Mouse (Mus musculus): Measurements from ENCODE around the gene 3110001I22Rik. TPM values are rescaled to one million over a fixed set of nuclear protein-coding genes. Genes with fewer than 3 reads are reported as not detected.
A peak's percentile ranks its signal among the peaks of the same experiment; 100 is the strongest.
"Not testable (repeated sequence)": the region's sequence is repeated elsewhere in the genome, so short reads cannot be mapped to it uniquely, and the experiment has no call there.

Gene 3110001I22Rik
- 3.4 and 4.1 TPM in 2 replicates for polyA plus RNA-seq (2015; fragmentation: Nextera tagmentation; extraction: Ambion mirVana)

- Histone ChIP-seq H3K9me3 (ENCODE audit: control insufficient read depth, low read length) (no peaks in the 10 kb centered on the region), H3K4me2 (ENCODE audit: low read depth, low read length) (peak within 1 kb of the TSS; percentile 71), H3K9ac (ENCODE audit: low read depth, low read length) (peak within 1 kb of the TSS; percentile 82), H3K4me3 (ENCODE audit: low read length) (peak within 1 kb of the TSS; percentile 73), H3K27ac (ENCODE audit: low read length) (peak within 1 kb of the TSS; percentile 87), H3K4me1 (ENCODE audit: control insufficient read depth, insufficient read depth, low read length) (peaks cover 7% of the 10 kb centered on the region; the same call in 1 of the 2 replicates), H3K27me3 (replicated peaks; ENCODE audit: control insufficient read depth, insufficient read depth, low read length) (no peaks in the 10 kb centered on the region), H3K36me3 (ENCODE audit: control insufficient read depth, insufficient read depth, low read length) (no peaks in the 10 kb centered on the region)
- peak; percentile 88 for ATAC-seq
- WGBS = under 1% methylated on average over 54 of the region's 54 CpGs
Measured at GRCm38 (mm10) chr16:13671685-13672385, at the start of gene 3110001I22Rik, which contains the start of gene Bfar. TSS of gene 3110001I22Rik (plus strand) at chr16:13671929. TSS of gene Bfar (plus strand) at chr16:13671858.

- no peak overlapping the region for H3K4me3 ChIP-seq (ENCODE audit: low read length)
- H3K27ac ChIP-seq (ENCODE audit: low read length) = no peak overlapping the region
- peaks cover 18% of the 10 kb centered on the region for H3K36me3 ChIP-seq (ENCODE audit: control insufficient read depth, insufficient read depth, low read length)
- no peak overlapping the region for H3K4me2 ChIP-seq (ENCODE audit: low read depth, low read length)
- no peaks in the 10 kb centered on the region for H3K9me3 ChIP-seq (ENCODE audit: control insufficient read depth, low read length)
- no peaks in the 10 kb centered on the region for H3K27me3 ChIP-seq (replicated peaks; ENCODE audit: control insufficient read depth, insufficient read depth, low read length)
- no peak for ATAC-seq
- H3K9ac ChIP-seq (ENCODE audit: low read depth, low read length) = no peak overlapping the region
- 55% methylated on average over 5 of the region's 5 CpGs for WGBS
- no peaks in the 10 kb centered on the region for H3K4me1 ChIP-seq (ENCODE audit: control insufficient read depth, insufficient read depth, low read length)
Measured at GRCm38 (mm10) chr16:13628345-13628744, 43.4 kb upstream of the 3110001I22Rik start.

- H3K4me3 ChIP-seq (ENCODE audit: low read length); H3K36me3 ChIP-seq (ENCODE audit: control insufficient read depth, insufficient read depth, low read length); H3K9ac ChIP-seq (ENCODE audit: low read depth, low read length); H3K4me1 ChIP-seq (ENCODE audit: control insufficient read depth, insufficient read depth, low read length); ATAC-seq; H3K9me3 ChIP-seq (ENCODE audit: control insufficient read depth, low read length); H3K27me3 ChIP-seq (replicated peaks; ENCODE audit: control insufficient read depth, insufficient read depth, low read length); H3K4me2 ChIP-seq (ENCODE audit: low read depth, low read length); H3K27ac ChIP-seq (ENCODE audit: low read length): not testable (repeated sequence)
- 53% methylated on average over 2 of the region's 2 CpGs for WGBS
Measured at GRCm38 (mm10) chr16:13638198-13638597, 33.5 kb upstream of the 3110001I22Rik start.

- Histone ChIP-seq H3K27me3 (replicated peaks; ENCODE audit: control insufficient read depth, insufficient read depth, low read length) (no peaks in the 10 kb centered on the region), H3K27ac (ENCODE audit: low read length) (no peak overlapping the region), H3K4me1 (ENCODE audit: control insufficient read depth, insufficient read depth, low read length) (no peaks in the 10 kb centered on the region), H3K4me3 (ENCODE audit: low read length) (no peak overlapping the region), H3K4me2 (ENCODE audit: low read depth, low read length) (no peak overlapping the region), H3K9ac (ENCODE audit: low read depth, low read length) (no peak overlapping the region), H3K9me3 (ENCODE audit: control insufficient read depth, low read length) (no peaks in the 10 kb centered on the region), H3K36me3 (ENCODE audit: control insufficient read depth, insufficient read depth, low read length) (no peaks in the 10 kb centered on the region)
- ATAC-seq = no peak
- WGBS = 90% methylated on average over 5 of the region's 5 CpGs
Measured at GRCm38 (mm10) chr16:13639508-13639907, 32.2 kb upstream of the 3110001I22Rik start.

GRCm38 (mm10) chr16:13640064-13640463 lies 31.7 kb upstream of the 3110001I22Rik start:
- 73% methylated on average over 7 of the region's 7 CpGs for WGBS
- H3K27me3 ChIP-seq (replicated peaks; ENCODE audit: control insufficient read depth, insufficient read depth, low read length) = no peaks in the 10 kb centered on the region
- H3K4me3 ChIP-seq (ENCODE audit: low read length) = no peak overlapping the region
- H3K4me1 ChIP-seq (ENCODE audit: control insufficient read depth, insufficient read depth, low read length) = no peaks in the 10 kb centered on the region
- no peak overlapping the region for H3K4me2 ChIP-seq (ENCODE audit: low read depth, low read length)
- H3K9ac ChIP-seq (ENCODE audit: low read depth, low read length) = no peak overlapping the region
- ATAC-seq = no peak
- no peak overlapping the region for H3K27ac ChIP-seq (ENCODE audit: low read length)
- no peaks in the 10 kb centered on the region for H3K36me3 ChIP-seq (ENCODE audit: control insufficient read depth, insufficient read depth, low read length)
- no peaks in the 10 kb centered on the region for H3K9me3 ChIP-seq (ENCODE audit: control insufficient read depth, low read length)

- H3K27me3 ChIP-seq (replicated peaks; ENCODE audit: control insufficient read depth, insufficient read depth, low read length) = no peaks in the 10 kb centered on the region
- H3K4me2 ChIP-seq (ENCODE audit: low read depth, low read length) = no peak overlapping the region
- WGBS = 80% methylated on average over 3 of the region's 3 CpGs
- no peak overlapping the region for H3K27ac ChIP-seq (ENCODE audit: low read length)
- no peaks in the 10 kb centered on the region; the same call in 1 of the 2 replicates for H3K36me3 ChIP-seq (ENCODE audit: control insufficient read depth, insufficient read depth, low read length)
- no peak overlapping the region for H3K9ac ChIP-seq (ENCODE audit: low read depth, low read length)
- H3K4me3 ChIP-seq (ENCODE audit: low read length) = no peak overlapping the region
- H3K9me3 ChIP-seq (ENCODE audit: control insufficient read depth, low read length) = no peaks in the 10 kb centered on the region
- no peaks in the 10 kb centered on the region for H3K4me1 ChIP-seq (ENCODE audit: control insufficient read depth, insufficient read depth, low read length)
- ATAC-seq = no peak
Measured at GRCm38 (mm10) chr16:13644474-13644873, 27.3 kb upstream of the 3110001I22Rik start.

- no peaks in the 10 kb centered on the region for H3K27me3 ChIP-seq (replicated peaks; ENCODE audit: control insufficient read depth, insufficient read depth, low read length)
- no peak overlapping the region for H3K9ac ChIP-seq (ENCODE audit: low read depth, low read length)
- H3K4me1 ChIP-seq (ENCODE audit: control insufficient read depth, insufficient read depth, low read length) = no peaks in the 10 kb centered on the region
- no peak overlapping the region for H3K4me3 ChIP-seq (ENCODE audit: low read length)
- ATAC-seq = peak; percentile 40; the same call in 1 of the 2 replicates
- H3K27ac ChIP-seq (ENCODE audit: low read length) = no peak overlapping the region
- no peaks in the 10 kb centered on the region for H3K9me3 ChIP-seq (ENCODE audit: control insufficient read depth, low read length)
- no peaks in the 10 kb centered on the region; the same call in 1 of the 2 replicates for H3K36me3 ChIP-seq (ENCODE audit: control insufficient read depth, insufficient read depth, low read length)
- 72% methylated on average over 4 of the region's 4 CpGs for WGBS
- no peak overlapping the region for H3K4me2 ChIP-seq (ENCODE audit: low read depth, low read length)
Measured at GRCm38 (mm10) chr16:13645930-13646329, 25.8 kb upstream of the 3110001I22Rik start.

- H3K9ac ChIP-seq (ENCODE audit: low read depth, low read length) = no peak overlapping the region
- no peaks in the 10 kb centered on the region for H3K9me3 ChIP-seq (ENCODE audit: control insufficient read depth, low read length)
- no peak overlapping the region for H3K4me2 ChIP-seq (ENCODE audit: low read depth, low read length)
- 89% methylated on average over 3 of the region's 3 CpGs for WGBS
- H3K27me3 ChIP-seq (replicated peaks; ENCODE audit: control insufficient read depth, insufficient read depth, low read length) = no peaks in the 10 kb centered on the region
- H3K36me3 ChIP-seq (ENCODE audit: control insufficient read depth, insufficient read depth, low read length) = peaks cover 4% of the 10 kb centered on the region; the same call in 1 of the 2 replicates
- no peak overlapping the region for H3K27ac ChIP-seq (ENCODE audit: low read length)
- H3K4me1 ChIP-seq (ENCODE audit: control insufficient read depth, insufficient read depth, low read length) = no peaks in the 10 kb centered on the region
- no peak for ATAC-seq
- no peak overlapping the region for H3K4me3 ChIP-seq (ENCODE audit: low read length)
Measured at GRCm38 (mm10) chr16:13658886-13659285, 12.8 kb upstream of the 3110001I22Rik start.

GRCm38 (mm10) chr16:13660736-13661135 lies 11.0 kb upstream of the 3110001I22Rik start:
- Histone ChIP-seq H3K4me3 (ENCODE audit: low read length) (no peak overlapping the region), H3K4me1 (ENCODE audit: control insufficient read depth, insufficient read depth, low read length) (no peaks in the 10 kb centered on the region), H3K27me3 (replicated peaks; ENCODE audit: control insufficient read depth, insufficient read depth, low read length) (no peaks in the 10 kb centered on the region), H3K4me2 (ENCODE audit: low read depth, low read length) (no peak overlapping the region), H3K27ac (ENCODE audit: low read length) (no peak overlapping the region), H3K36me3 (ENCODE audit: control insufficient read depth, insufficient read depth, low read length) (peaks cover 4% of the 10 kb centered on the region; the same call in 1 of the 2 replicates), H3K9ac (ENCODE audit: low read depth, low read length) (no peak overlapping the region), H3K9me3 (ENCODE audit: control insufficient read depth, low read length) (no peaks in the 10 kb centered on the region)
- ATAC-seq = no peak
- WGBS = 91% methylated on average over 9 of the region's 9 CpGs

Measured in intestine, embryonic 16.5 days (tissue).